In the genomic region with DNA sequence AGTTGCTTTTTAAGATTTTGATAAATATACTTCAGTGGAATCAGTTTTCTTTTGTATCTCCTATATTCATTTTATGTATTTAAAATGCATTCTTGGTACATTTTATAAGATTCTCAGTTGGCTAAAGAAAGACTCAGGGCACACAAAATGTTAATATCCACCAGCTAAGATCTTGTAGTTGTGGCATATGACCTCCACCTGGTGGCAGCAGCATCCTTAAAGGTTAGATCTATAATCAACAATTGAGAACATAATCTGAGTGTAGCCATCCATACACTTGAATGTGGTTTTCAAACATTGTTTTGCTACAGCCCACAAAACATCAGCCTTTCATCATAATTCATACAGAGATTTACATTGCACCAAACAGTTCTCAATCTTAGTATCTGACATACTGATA, we compare ENCODE assay signal across 9 mouse cellular contexts.
A peak's percentile ranks its signal among the peaks of the same experiment; 100 is the strongest.
DNase-seq lines count a peak whose midpoint lies in the region; ATAC-seq and TF ChIP-seq lines count a peak whose summit lies in the region.
"Had no signal": no experiment of that assay in that cellular context is flagged by ENCODE, and none has a peak within 500 bp of the region (broad histone marks: within the 10 kb centered on the region; RNA-seq: fewer than 3 reads in every experiment).

No protein-coding gene starts in this region.

- no peak overlapping the region for H3K4me2 ChIP-seq in liver, embryonic 11.5 days
- no peak overlapping the region for H3K4me2 ChIP-seq in embryonic facial prominence, embryonic 14.5 days (ENCODE audit: low read depth, low read length)
- no peak overlapping the region for H3K4me2 ChIP-seq in intestine, embryonic 16.5 days (ENCODE audit: low read depth, low read length)

- TF ChIP-seq CTCF in liver, adult 2 months (IDR thresholded peaks at IDR 0.05; ENCODE audit: low read depth, low read length) = peak; percentile 36

- H3K4me1 ChIP-seq in liver, adult 2 months (ENCODE audit: control insufficient read depth, insufficient read depth, low read length) = no peaks in the 10 kb centered on the region
- H3K4me1 ChIP-seq in liver, embryonic 11.5 days (replicated peaks; ENCODE audit: control insufficient read depth, insufficient read depth, low read length) = no peaks in the 10 kb centered on the region
- no peaks in the 10 kb centered on the region for H3K4me1 ChIP-seq in embryonic facial prominence, embryonic 14.5 days (ENCODE audit: control insufficient read depth, insufficient read depth, low read length)
- H3K4me1 ChIP-seq in intestine, embryonic 16.5 days (ENCODE audit: control insufficient read depth, insufficient read depth, low read length) = no peaks in the 10 kb centered on the region

- no peaks in the 10 kb centered on the region for H3K9me3 ChIP-seq in liver, embryonic 11.5 days (ENCODE audit: control insufficient read depth, low read length)
- H3K9me3 ChIP-seq in embryonic facial prominence, embryonic 14.5 days (ENCODE audit: control insufficient read depth, low read length) = no peaks in the 10 kb centered on the region
- H3K9me3 ChIP-seq in intestine, embryonic 16.5 days (ENCODE audit: control insufficient read depth, low read length) = no peaks in the 10 kb centered on the region
- H3K9me3 ChIP-seq: G1E had no signal

- no peaks in the 10 kb centered on the region for H3K36me3 ChIP-seq in liver, adult 2 months (ENCODE audit: control insufficient read depth, insufficient read depth, low read length)
- H3K36me3 ChIP-seq in liver, embryonic 11.5 days (ENCODE audit: control insufficient read depth, insufficient read depth, low read length) = no peaks in the 10 kb centered on the region
- no peaks in the 10 kb centered on the region for H3K36me3 ChIP-seq in embryonic facial prominence, embryonic 14.5 days (ENCODE audit: control insufficient read depth, insufficient read depth, low read length)
- H3K36me3 ChIP-seq in intestine, embryonic 16.5 days (ENCODE audit: control insufficient read depth, insufficient read depth, low read length) = no peaks in the 10 kb centered on the region

- no peak overlapping the region for H3K4me3 ChIP-seq in liver, adult 2 months (ENCODE audit: insufficient read depth, low read depth, low read length)
- H3K4me3 ChIP-seq in liver, embryonic 11.5 days (ENCODE audit: low read depth, low read length) = no peak overlapping the region
- no peak overlapping the region for H3K4me3 ChIP-seq in embryonic facial prominence, embryonic 14.5 days (ENCODE audit: low read depth, low read length)
- H3K4me3 ChIP-seq in intestine, embryonic 16.5 days (ENCODE audit: low read length) = no peak overlapping the region

- H3K9ac ChIP-seq in liver, adult 2 months (ENCODE audit: low read depth, low read length) = no peak overlapping the region
- no peak overlapping the region for H3K9ac ChIP-seq in liver, embryonic 11.5 days (ENCODE audit: low read depth, low read length)
- no peak overlapping the region for H3K9ac ChIP-seq in embryonic facial prominence, embryonic 14.5 days (ENCODE audit: low read depth, low read length)
- H3K9ac ChIP-seq in intestine, embryonic 16.5 days (ENCODE audit: low read depth, low read length) = no peak overlapping the region

- H3K79me2 ChIP-seq in liver, adult 2 months (ENCODE audit: control insufficient read depth, insufficient read depth, low read length) = no peaks in the 10 kb centered on the region

- DNase-seq in embryo, embryonic 10 days (ENCODE audit: low spot score) = peak; percentile 52
- no peak for DNase-seq in embryo, embryonic 9.5 days (ENCODE audit: extremely low spot score)
- peak; percentile 42 for DNase-seq in liver, adult 2 months (ENCODE audit: extremely low read depth, low read depth, low spot score)
- DNase-seq in liver, embryonic 11.5 days (ENCODE audit: low spot score) = no peak
- peak; percentile 51 for DNase-seq in embryonic facial prominence, embryonic 14.5 days (ENCODE audit: low spot score)
- DNase-seq in lung, postnatal 36 days = peak; percentile 75
- no peak for DNase-seq in T-cell, adult 2 months (ENCODE audit: low spot score)

- ATAC-seq in liver, embryonic 11.5 days (replicated peaks; ENCODE audit: low FRiP score) = no peak
- no peak for ATAC-seq in embryonic facial prominence, embryonic 14.5 days (ENCODE audit: low read depth)
- ATAC-seq in intestine, embryonic 16.5 days = no peak

- no peaks in the 10 kb centered on the region for H3K27me3 ChIP-seq in liver, adult 2 months (ENCODE audit: control insufficient read depth, insufficient read depth, low read length)
- H3K27me3 ChIP-seq in liver, embryonic 11.5 days (replicated peaks; ENCODE audit: control insufficient read depth, insufficient read depth, low read length) = no peaks in the 10 kb centered on the region
- H3K27me3 ChIP-seq in embryonic facial prominence, embryonic 14.5 days (replicated peaks; ENCODE audit: control insufficient read depth, insufficient read depth, low read length) = no peaks in the 10 kb centered on the region
- no peaks in the 10 kb centered on the region for H3K27me3 ChIP-seq in intestine, embryonic 16.5 days (replicated peaks; ENCODE audit: control insufficient read depth, insufficient read depth, low read length)

- no peak for TF ChIP-seq POLR2A in liver, adult 2 months (IDR thresholded peaks at IDR 0.05; ENCODE audit: extremely low read depth, insufficient read depth, low read length)

- no peak overlapping the region for H3K27ac ChIP-seq in liver, adult 2 months (replicated peaks; ENCODE audit: insufficient read depth, low read depth, low read length)
- H3K27ac ChIP-seq in liver, embryonic 11.5 days (ENCODE audit: low read depth, low read length) = no peak overlapping the region
- no peak overlapping the region for H3K27ac ChIP-seq in embryonic facial prominence, embryonic 14.5 days (replicated peaks; ENCODE audit: low read depth, low read length)
- no peak overlapping the region for H3K27ac ChIP-seq in intestine, embryonic 16.5 days (ENCODE audit: low read length)

Comparison
In these comparisons a context has a peak if more than half of its experiments do, and no peak if none do; other contexts are left out.
1. DNase-seq: peak in embryo, embryonic 10 days (single experiment), liver, adult 2 months (single experiment), embryonic facial prominence, embryonic 14.5 days (single experiment) and lung, postnatal 36 days (single experiment); none in embryo, embryonic 9.5 days (single experiment), liver, embryonic 11.5 days (single experiment) and T-cell, adult 2 months (single experiment).